Mouse (Mus musculus) embryonic facial prominence, embryonic 13.5 days (tissue): ENCODE measurements at regions not wholly inside any gene's neighbourhood (a gene's known extent, or its start where the extent isn't known, plus 50 kb on each side); places are given as distances from the start of the nearest gene placed in this dataset.

Experiments
- ATAC-seq: fragments of 200-750 bp; cut with Nextera tagmentation; 2 replicates; pipeline ENCODE4 v1.8.0; 2017; ENCODE audit warnings: low read depth; ENCODE audit not compliant: insufficient number of reproducible peaks, insufficient read depth, low FRiP score, low TSS enrichment
- H3K27ac ChIP-seq: fragments of 300-500 bp; sonication (generic); 2 replicates; pipeline ENCODE4 v1.5.1; 2015; ENCODE audit warnings: moderate library complexity, mild to moderate bottlenecking, inconsistent platforms
- H3K27me3 ChIP-seq: fragments of 300-500 bp; sonication (generic); 2 replicates; pipeline ENCODE4 v1.6.1; 2015; ENCODE audit warnings: mild to moderate bottlenecking, inconsistent platforms
- H3K36me3 ChIP-seq: fragments of 300-500 bp; sonication (generic); 2 replicates; pipeline ENCODE4 v1.6.1; 2015; ENCODE audit warnings: mild to moderate bottlenecking, inconsistent platforms
- H3K4me1 ChIP-seq: fragments of 300-500 bp; sonication (generic); 2 replicates; pipeline ENCODE4 v1.6.1; 2015; ENCODE audit warnings: inconsistent platforms
- H3K4me2 ChIP-seq: fragments of 300-500 bp; sonication (generic); 2 replicates; pipeline ENCODE4 v1.6.1; 2015; ENCODE audit warnings: moderate library complexity, mild to moderate bottlenecking, inconsistent platforms
- H3K4me3 ChIP-seq: fragments of 300-500 bp; sonication (generic); 2 replicates; pipeline ENCODE4 v1.5.1; 2015; ENCODE audit warnings: mild to moderate bottlenecking, inconsistent platforms
- H3K9ac ChIP-seq: fragments of 300-500 bp; sonication (generic); 2 replicates; pipeline ENCODE4 v1.6.1; 2015; ENCODE audit warnings: mild to moderate bottlenecking, inconsistent platforms
- H3K9me3 ChIP-seq: fragments of 300-500 bp; sonication (generic); 2 replicates; pipeline ENCODE4 v1.6.1; 2016; ENCODE audit warnings: inconsistent platforms
- WGBS: fragments of 180-500 bp; shearing (Covaris S2); methylation state at CpG from one replicate; pipeline ENCODE4 v1.1.7; 2015; ENCODE audit warnings: mixed read lengths; 5-methylcytosine and 5-hydroxymethylcytosine counted together

GRCm38 (mm10) chr10:117431850-117432249 is 52.0 kb upstream of the Cpsf6 start:
- H3K9me3 ChIP-seq = no peaks in the 10 kb centered on the region
- peak overlapping the region; percentile 53 for H3K4me2 ChIP-seq
- WGBS = 69% methylated on average over 12 of the region's 12 CpGs
- H3K4me1 ChIP-seq = peaks cover 22% of the 10 kb centered on the region
- ATAC-seq = no peak
- no peak overlapping the region for H3K4me3 ChIP-seq
- no peak overlapping the region for H3K27ac ChIP-seq
- H3K9ac ChIP-seq = no peak overlapping the region
- no peaks in the 10 kb centered on the region for H3K36me3 ChIP-seq
- H3K27me3 ChIP-seq = peaks cover 8% of the 10 kb centered on the region

- peaks cover 20% of the 10 kb centered on the region for H3K4me1 ChIP-seq
- no peak overlapping the region for H3K9ac ChIP-seq
- no peaks in the 10 kb centered on the region for H3K36me3 ChIP-seq
- H3K4me2 ChIP-seq = no peak overlapping the region
- no peak overlapping the region for H3K4me3 ChIP-seq
- no peak overlapping the region for H3K27ac ChIP-seq
- WGBS = 72% methylated on average over 3 of the region's 3 CpGs
- ATAC-seq = no peak
- no peaks in the 10 kb centered on the region for H3K9me3 ChIP-seq
- peaks cover 5% of the 10 kb centered on the region for H3K27me3 ChIP-seq
Observed at GRCm38 (mm10) chr10:117431086-117431619, 51.3 kb upstream of the Cpsf6 start.

GRCm38 (mm10) chr10:117430224-117430884 is 50.5 kb upstream of the Cpsf6 start:
- peaks cover 16% of the 10 kb centered on the region for H3K4me1 ChIP-seq
- no peaks in the 10 kb centered on the region for H3K36me3 ChIP-seq
- H3K9ac ChIP-seq = no peak overlapping the region
- 70% methylated on average over 5 of the region's 5 CpGs for WGBS
- no peak for ATAC-seq
- H3K4me3 ChIP-seq = no peak overlapping the region
- no peaks in the 10 kb centered on the region for H3K9me3 ChIP-seq
- no peak overlapping the region for H3K4me2 ChIP-seq
- H3K27me3 ChIP-seq = no peaks in the 10 kb centered on the region; the same call in 1 of the 2 replicates
- no peak overlapping the region for H3K27ac ChIP-seq

GRCm38 (mm10) chr10:117429459-117430183 is 49.8 kb upstream of the Cpsf6 start:
- H3K4me3 ChIP-seq = no peak overlapping the region
- no peaks in the 10 kb centered on the region; the same call in 1 of the 2 replicates for H3K27me3 ChIP-seq
- H3K9ac ChIP-seq = no peak overlapping the region
- H3K4me1 ChIP-seq = peaks cover 9% of the 10 kb centered on the region; the same call in 1 of the 2 replicates
- H3K27ac ChIP-seq = no peak overlapping the region
- H3K36me3 ChIP-seq = no peaks in the 10 kb centered on the region
- H3K9me3 ChIP-seq = no peaks in the 10 kb centered on the region
- ATAC-seq = no peak
- H3K4me2 ChIP-seq = no peak overlapping the region
- WGBS = 89% methylated on average over 19 of the region's 19 CpGs
